Mouse (Mus musculus) embryonic fibroblast, embryonic 13.5 days (primary cell): ENCODE data around the gene Cdh13. TPM values are rescaled to one million over a fixed set of nuclear protein-coding genes. Genes with fewer than 3 reads are reported as not detected.

Experiments used
- H3K27ac ChIP-seq: 2 replicates; pipeline ENCODE4 v1.5.1; 2012; ENCODE audit warnings: low read length, control low read depth, inconsistent platforms; ENCODE audit not compliant: insufficient read depth
- H3K4me1 ChIP-seq: 2 replicates; pipeline ENCODE4 v1.6.1; 2011; ENCODE audit warnings: low read length; ENCODE audit not compliant: control insufficient read depth, insufficient read depth
- H3K4me3 ChIP-seq: 2 replicates; pipeline ENCODE4 v1.5.1; 2011; ENCODE audit warnings: mild to moderate bottlenecking, control low read depth, low read length; ENCODE audit not compliant: insufficient read depth
- CTCF ChIP-seq: IDR thresholded peaks from 2 replicates; pipeline ENCODE4 v1.5.1; 2011; ENCODE audit warnings: mild to moderate bottlenecking, control low read depth, low read length, moderate library complexity, borderline replicate concordance; ENCODE audit not compliant: insufficient read depth
- POLR2A ChIP-seq: IDR thresholded peaks from 2 replicates; pipeline ENCODE4 v1.6.1; 2011; ENCODE audit warnings: low read depth, mild to moderate bottlenecking, control low read depth, low read length, moderate library complexity
- polyA plus RNA-seq: library from polyadenylated mRNA; stranded (reverse); fragments of >200 nt; gene quantifications from 2 replicates; pipeline ENCODE4 v1.2.4, GENCODE M21; 2011; ENCODE audit warnings: low read depth; ENCODE audit not compliant: missing spikeins, insufficient read length

Cdh13 gene
- polyA plus RNA-seq, 1 experiment = 19.8 TPM

DNA sequence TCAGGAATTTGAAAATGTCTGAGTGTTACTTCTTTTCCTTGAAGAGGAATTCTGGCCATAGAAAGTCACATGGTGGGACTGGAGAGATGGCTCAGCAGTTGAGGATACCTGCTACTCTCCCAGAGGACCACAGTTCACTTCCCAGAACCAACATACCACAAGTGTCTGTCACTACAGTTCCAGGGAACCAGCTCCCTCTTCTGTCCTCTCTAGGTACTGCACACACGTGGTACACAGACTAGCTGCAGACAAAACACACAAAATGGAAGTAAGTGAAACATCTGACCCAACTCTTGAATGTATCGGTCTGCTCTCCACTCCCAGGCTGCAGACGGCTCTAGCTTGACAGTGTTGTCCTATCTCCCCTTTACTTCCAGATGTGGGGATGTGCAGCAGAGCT lies 633.0 kb downstream of the Cdh13 start:
- no peak overlapping the region for H3K4me3 ChIP-seq
- no peaks in the 10 kb centered on the region for H3K4me1 ChIP-seq
- TF ChIP-seq POLR2A (no peak), CTCF (no peak)
- no peak overlapping the region for H3K27ac ChIP-seq

DNA sequence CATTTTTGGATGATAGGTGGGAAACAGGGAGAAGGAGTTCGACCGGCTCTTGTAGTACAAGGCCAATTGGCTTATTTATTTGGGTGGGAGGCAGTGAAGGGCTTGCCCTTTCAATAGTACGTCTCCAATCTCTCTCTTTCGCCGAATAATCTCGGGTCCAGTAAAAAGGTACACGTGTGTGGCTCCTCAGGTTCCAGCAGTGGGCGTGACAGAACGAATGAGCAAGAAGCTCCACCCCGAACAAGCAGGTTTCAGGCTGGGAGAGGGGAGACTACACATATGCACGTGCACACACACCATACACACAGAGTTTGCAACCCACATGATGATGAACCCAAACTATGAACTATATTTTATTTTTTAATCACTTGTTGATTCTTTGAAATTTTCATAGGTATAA lies 653.9 kb downstream of the Cdh13 start:
- H3K27ac ChIP-seq = no peak overlapping the region
- no peaks in the 10 kb centered on the region for H3K4me1 ChIP-seq
- TF ChIP-seq CTCF (no peak), POLR2A (no peak)
- no peak overlapping the region for H3K4me3 ChIP-seq

DNA sequence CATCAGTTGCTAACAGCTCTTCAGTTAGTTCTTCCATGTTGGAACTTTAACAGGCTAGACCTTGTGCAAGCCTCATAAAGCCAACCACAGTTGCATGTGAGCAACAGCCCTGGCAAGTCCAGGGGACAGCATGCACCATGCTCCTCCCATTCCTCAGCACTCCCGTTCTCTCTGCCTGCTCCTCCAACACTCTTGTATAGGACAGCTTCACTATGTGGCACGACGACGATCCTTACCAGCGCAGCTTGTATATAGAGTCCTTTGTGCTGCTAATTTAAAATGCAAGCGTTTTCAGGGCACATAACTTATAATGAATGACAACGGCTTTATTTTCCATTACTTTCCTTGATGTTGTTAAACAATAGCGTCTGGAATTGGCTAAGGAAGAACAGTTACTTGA lies 654.5 kb downstream of the Cdh13 start:
- H3K27ac ChIP-seq = no peak overlapping the region
- TF ChIP-seq POLR2A (no peak), CTCF (no peak)
- H3K4me3 ChIP-seq = no peak overlapping the region
- no peaks in the 10 kb centered on the region for H3K4me1 ChIP-seq

DNA sequence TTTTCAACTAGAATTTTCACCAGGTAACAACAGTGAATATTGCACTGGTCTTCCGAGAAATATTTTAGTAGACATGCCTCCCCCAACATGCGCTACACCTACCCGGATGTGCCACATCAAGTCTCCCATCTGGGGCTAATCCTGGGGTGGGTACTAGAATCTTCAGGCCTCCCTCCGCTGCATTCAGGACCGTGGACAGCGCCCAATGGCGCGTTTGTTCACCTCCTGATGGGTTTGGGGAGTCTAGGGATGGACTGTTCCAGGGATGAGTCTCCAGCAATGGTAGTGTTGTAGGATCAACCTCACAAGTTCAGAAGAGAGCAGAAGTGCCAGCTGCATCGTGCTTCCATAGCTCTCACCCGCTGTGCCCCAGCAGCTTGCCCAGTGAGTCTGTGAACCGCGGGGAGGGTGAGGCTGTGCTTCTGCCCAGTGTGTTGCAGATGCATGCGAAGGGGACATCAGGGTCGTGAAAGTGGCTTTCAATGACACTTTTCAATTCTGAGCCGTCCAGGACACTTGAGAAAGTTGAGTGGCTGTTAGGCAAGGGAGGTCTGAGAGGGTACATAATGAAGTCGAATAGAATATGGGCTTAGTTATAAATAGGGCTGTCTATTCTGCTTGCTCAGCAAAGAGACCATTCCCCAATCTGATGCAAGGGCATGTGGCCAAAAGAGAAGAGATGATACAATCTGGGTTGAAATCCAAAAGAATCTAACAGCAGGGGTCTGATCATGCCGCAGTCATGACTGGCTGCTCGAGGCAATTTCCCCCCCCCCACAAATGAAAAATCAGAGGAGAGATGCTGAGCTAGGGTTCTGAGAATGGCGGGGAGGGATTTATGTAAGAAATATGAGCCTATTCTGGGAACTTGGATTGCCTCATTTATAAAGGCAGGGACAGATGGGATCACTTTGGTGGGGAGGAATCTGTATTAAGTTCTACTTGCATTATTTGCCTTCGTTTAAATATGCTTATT lies 668.5 kb downstream of the Cdh13 start:
- Histone ChIP-seq H3K4me3 (no peak overlapping the region), H3K27ac (no peak overlapping the region), H3K4me1 (no peaks in the 10 kb centered on the region)
- TF ChIP-seq POLR2A (no peak), CTCF (no peak)

DNA sequence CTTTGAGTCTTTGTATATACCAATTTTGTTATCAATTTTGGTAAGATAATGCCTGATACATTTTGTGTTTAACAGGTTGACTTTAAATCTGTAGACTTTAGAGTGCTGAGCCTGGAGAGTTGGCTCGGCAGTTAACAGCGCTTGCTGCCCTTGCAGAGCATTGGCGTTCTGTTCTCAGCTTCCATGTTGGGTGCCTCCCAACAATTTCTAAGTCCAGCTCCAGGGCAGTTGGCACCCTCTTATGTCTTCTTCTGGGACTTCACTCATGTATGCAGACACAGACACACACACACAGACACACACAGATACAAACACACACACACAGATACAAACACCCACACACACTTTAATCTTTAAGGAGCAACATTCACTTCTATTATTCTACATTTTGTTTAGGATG lies 672.6 kb downstream of the Cdh13 start:
- H3K4me1 ChIP-seq = no peaks in the 10 kb centered on the region
- no peak overlapping the region for H3K27ac ChIP-seq
- H3K4me3 ChIP-seq = no peak overlapping the region
- TF ChIP-seq POLR2A (no peak), CTCF (no peak)

DNA sequence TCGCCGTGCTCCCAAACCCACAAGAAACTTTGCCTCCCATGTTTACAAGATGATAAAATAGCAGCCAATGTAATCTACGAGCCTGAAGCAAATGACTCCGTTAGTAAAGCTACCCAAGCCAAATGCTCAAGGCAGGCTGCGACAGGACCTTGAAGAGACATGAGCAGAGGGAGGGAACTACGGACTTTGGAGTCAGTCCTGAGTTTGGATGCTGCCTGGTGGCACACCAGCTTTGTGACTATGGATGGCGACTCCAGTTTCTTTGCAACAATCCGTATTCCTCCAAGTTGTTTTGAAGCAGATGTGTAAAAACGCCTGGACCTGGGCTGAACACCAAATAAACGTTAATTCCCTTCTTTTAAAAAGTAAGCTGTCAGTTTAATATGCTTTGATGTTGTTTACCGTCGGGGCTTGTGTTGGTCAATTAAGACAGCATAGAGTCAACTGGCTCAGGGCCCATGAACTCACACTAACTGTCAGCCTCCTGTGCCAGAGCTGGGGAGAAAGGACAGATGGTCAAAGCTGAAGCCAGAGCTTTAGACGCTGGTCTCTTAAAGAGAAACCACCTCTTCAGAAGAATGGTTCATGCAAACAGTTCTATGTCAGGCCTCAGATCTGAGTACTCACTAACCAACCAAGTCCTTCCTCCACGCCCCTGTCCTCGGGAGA lies 678.5 kb downstream of the Cdh13 start:
- TF ChIP-seq CTCF = no peak
- TF ChIP-seq POLR2A = no peak
- Histone ChIP-seq H3K27ac (no peak overlapping the region), H3K4me3 (no peak overlapping the region), H3K4me1 (no peaks in the 10 kb centered on the region)

DNA sequence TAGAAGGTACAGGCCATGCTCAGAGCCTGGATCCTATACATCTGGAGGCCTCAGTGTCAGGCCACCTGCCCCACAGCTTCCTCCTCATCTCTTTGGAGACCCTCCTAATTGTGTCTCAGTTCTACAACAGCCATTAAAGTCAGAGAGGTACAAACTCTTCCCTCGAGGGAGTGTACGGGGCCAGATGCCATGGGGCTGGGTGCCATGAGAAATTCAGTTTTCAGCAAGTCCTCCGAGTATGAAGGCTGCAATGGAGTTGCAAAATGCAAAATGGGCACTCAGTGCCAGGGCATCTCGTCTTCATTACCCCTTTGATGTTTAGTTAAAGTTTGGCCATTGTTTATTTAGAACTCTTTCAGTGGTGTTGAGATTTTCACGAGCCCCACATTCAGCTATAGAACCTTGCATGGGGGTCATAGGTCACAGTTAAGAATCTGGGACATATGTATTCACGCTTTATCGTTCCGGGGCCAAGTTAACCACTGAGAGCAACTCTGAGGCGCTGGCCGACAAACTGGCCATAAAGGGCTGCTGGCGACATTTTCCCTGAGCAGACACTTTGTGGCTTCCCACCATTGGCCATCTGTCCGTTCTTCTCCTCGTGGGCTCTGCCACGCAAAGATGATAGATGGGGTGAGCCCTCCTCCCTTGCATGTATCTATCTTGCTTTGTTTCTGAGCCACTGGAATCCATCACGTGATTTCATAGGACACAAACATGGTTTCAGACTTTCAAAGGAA lies 681.7 kb downstream of the Cdh13 start:
- H3K4me3 ChIP-seq = no peak overlapping the region
- no peak overlapping the region for H3K27ac ChIP-seq
- H3K4me1 ChIP-seq = no peaks in the 10 kb centered on the region
- TF ChIP-seq CTCF (no peak), POLR2A (no peak)

DNA sequence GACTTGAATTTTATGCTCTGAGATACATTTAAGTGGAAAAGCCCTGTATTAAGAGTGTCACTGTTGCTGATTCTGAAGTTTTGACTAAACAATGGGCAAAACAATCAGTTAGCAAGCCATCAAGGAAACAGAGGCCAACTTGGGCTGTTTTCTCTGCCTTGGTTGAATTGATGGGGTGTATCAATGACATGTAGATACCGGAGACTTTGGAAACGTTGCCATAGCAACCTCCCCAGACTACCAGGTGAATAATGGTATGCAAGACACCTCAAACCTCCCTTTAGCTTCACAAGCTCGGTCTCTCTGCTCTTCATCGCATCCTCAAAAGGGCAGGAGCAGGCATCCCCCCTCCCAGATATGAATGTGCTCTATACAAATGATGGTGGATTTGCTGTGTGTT lies 685.4 kb downstream of the Cdh13 start:
- H3K27ac ChIP-seq = no peak overlapping the region
- no peak for TF ChIP-seq POLR2A
- TF ChIP-seq CTCF = no peak
- H3K4me3 ChIP-seq = no peak overlapping the region
- no peaks in the 10 kb centered on the region for H3K4me1 ChIP-seq

DNA sequence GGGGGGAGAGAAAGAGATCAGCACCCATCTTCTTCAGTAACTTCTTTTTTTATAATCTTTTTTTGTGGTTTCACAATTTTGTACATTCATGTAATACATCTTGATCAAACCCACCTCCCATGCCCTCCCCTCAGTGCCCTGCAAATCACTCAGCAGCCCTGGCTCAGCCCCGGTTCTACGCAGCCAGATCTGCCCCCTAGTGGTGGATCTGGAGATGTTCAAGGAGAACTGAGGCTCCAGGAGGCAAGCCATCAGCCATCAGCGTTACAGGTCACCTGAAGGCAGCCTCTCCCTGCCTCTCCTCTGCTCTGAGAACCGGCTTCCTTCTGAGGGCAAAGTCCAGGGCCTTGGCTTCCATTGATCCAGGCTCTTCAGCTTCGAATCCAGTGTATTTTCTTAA lies 696.3 kb downstream of the Cdh13 start:
- H3K27ac ChIP-seq = no peak overlapping the region
- no peak overlapping the region for H3K4me3 ChIP-seq
- TF ChIP-seq CTCF (peak; percentile 21; the same call in 1 of the 2 replicates), POLR2A (no peak)
- H3K4me1 ChIP-seq = no peaks in the 10 kb centered on the region

DNA sequence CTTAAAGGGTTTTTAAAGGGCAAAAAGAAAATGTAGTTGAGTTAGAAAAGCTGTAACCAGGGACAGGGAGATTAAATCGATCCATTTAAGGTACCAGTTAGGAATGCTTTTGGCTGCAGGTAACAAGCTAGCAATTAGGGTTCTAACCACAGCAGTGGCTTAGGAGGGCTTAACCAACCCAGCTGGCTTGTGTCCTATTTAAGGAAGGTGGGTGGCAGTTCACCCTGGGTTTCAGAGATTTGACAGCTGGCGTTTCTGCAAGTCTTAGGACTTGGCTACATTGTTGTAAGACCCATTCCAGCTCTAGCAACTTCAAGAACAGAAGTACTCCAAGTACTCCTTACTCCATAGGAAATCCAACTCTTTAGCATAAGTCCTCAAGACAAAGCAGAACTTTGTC lies 700.2 kb downstream of the Cdh13 start:
- Histone ChIP-seq H3K4me3 (no peak overlapping the region), H3K4me1 (no peaks in the 10 kb centered on the region), H3K27ac (no peak overlapping the region)
- no peak for TF ChIP-seq CTCF
- TF ChIP-seq POLR2A = no peak
